Mouse (Mus musculus): ENCODE measurements at regions not wholly inside any gene's neighbourhood (a gene's known extent, or its start where the extent isn't known, plus 50 kb on each side); places are given as distances from the start of the nearest gene placed in this dataset. TPM values are rescaled to one million over a fixed set of nuclear protein-coding genes. Genes with fewer than 3 reads are reported as not detected.

Small RNAs in the stretch of these regions (microRNA-seq; reads per million reads assigned to microRNA genes)
- not detected for gene Gm24063

Data from liver, embryonic 12.5 days (tissue).